Mouse (Mus musculus) hindbrain, embryonic 10.5 days (tissue): ENCODE measurements around the gene Dusp13. TPM values are rescaled to one million over a fixed set of nuclear protein-coding genes. Genes with fewer than 3 reads are reported as not detected.
A peak's percentile ranks its signal among the peaks of the same experiment; 100 is the strongest.

ENCODE experiments used
- DNase-seq: peaks from one replicate; pipeline ENCODE4 v3.0.0-alpha.2; 2017; ENCODE audit warnings: low spot score
- H3K27ac ChIP-seq: fragments of 300-500 bp; sonication (generic); 2 replicates; pipeline ENCODE4 v1.5.1; 2016; ENCODE audit warnings: mild to moderate bottlenecking, moderate library complexity
- H3K27me3 ChIP-seq: fragments of 300-500 bp; sonication (generic); 2 replicates; pipeline ENCODE4 v1.6.1; 2016; ENCODE audit warnings: mild to moderate bottlenecking; ENCODE audit not compliant: poor library complexity, insufficient read depth, severe bottlenecking
- H3K36me3 ChIP-seq: fragments of 300-500 bp; sonication (generic); 2 replicates; pipeline ENCODE4 v1.6.1; 2016; ENCODE audit warnings: mild to moderate bottlenecking, moderate library complexity
- H3K4me1 ChIP-seq: fragments of 300-500 bp; sonication (generic); replicated peaks from 2 replicates; pipeline ENCODE4 v1.6.1; 2016; ENCODE audit warnings: mild to moderate bottlenecking
- H3K4me3 ChIP-seq: fragments of 300-500 bp; sonication (generic); 2 replicates; pipeline ENCODE4 v1.5.1; 2016; ENCODE audit warnings: mild to moderate bottlenecking, moderate library complexity
- H3K9me3 ChIP-seq: fragments of 300-500 bp; sonication (generic); 2 replicates; pipeline ENCODE4 v1.6.1; 2016; ENCODE audit warnings: mild to moderate bottlenecking, moderate library complexity
- WGBS: fragments of 180-500 bp; shearing (Covaris S2); methylation state at CpG from one replicate; pipeline ENCODE4 v1.1.7; 2016; 5-methylcytosine and 5-hydroxymethylcytosine counted together
- polyA plus RNA-seq: library from polyadenylated mRNA; unstranded; fragments of >200 nt; fragmentation: Nextera tagmentation; extraction: Ambion mirVana; gene quantifications from 2 replicates; pipeline ENCODE4 v1.2.1, GENCODE M21; 2016

The Dusp13 gene
- polyA plus RNA-seq, 1 experiment from 2014 or later, result not detected

DNA sequence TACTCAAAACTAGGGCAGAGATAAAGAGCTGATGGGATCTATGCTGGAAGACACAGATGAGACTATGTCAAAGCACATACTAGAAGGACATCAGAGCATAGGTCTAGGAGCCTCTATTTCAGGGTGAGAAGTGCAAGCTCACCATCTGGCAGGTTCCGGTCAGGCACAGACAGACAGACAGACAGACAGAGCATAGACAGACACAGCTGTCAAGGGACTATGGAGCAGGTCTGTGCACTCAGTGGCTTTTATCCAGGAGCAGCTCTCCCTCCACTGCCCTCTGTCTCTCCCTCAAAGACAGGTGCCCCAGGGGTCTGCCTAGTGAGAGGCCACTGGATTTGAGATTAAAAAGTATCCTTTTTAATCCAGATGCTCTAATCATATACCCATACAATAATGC is 6.8 kb downstream of the Dusp13 start:
- H3K36me3 ChIP-seq, result no peaks in the 10 kb centered on the region
- H3K27me3 ChIP-seq, result 0 out of 2 replicates have a peak, but pooled peaks cover 8% of the 10 kb centered on the region
- 0 out of 2 replicates have a peak, but pooled peaks cover 2% of the 10 kb centered on the region for H3K4me1 ChIP-seq
- no peak for DNase-seq
- WGBS, result 94% methylated on average over 1 of the region's 1 CpGs
- H3K4me3 ChIP-seq, result no peak overlapping the region
- H3K27ac ChIP-seq, result no peak overlapping the region
- H3K9me3 ChIP-seq, result no peaks in the 10 kb centered on the region

DNA sequence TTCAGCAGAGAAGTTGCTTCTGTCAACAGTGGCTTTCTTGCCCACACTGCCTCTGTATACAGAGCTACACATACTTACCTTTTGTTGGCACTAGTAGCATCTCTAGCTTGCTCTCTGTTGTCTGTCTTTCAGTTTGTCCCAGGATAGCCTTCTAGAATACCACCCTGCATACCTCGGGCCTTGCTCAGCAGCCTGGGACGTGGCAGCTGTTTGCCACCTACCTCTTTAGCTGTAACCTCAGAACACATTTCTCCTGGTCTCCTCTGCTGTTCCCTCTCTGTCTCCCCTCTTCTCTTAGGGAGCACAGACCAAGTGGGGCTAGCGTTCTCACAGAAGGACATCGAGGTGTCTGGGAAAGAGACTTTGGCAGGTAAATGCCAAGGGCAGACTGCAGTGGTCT is 8.5 kb downstream of the Dusp13 start:
- 92% methylated on average over 4 of the region's 4 CpGs for WGBS
- H3K27me3 ChIP-seq, result 0 out of 2 replicates have a peak, but pooled peaks cover 8% of the 10 kb centered on the region
- DNase-seq, result no peak

DNA sequence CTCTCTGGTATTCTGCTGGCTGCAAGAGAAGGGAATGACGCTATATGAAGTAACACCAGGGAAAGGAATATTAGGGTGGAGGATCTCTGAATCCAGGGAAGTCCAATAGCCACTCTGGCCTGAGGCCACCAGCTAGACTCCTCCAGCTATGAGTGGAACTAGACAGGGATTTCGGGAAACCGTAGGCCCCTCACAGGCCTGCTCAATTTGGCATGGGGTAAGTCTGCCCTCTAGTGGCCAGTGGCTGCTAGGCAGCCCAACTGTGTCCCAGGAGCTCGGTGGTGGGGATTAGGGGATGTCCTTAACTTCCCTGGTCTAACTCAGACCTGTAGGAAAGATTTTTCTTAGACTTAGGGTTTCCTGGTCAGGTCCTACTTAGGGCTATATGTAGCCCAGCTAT is 9.2 kb downstream of the Dusp13 start:
- H3K27ac ChIP-seq, result no peak overlapping the region
- no peak overlapping the region for H3K4me3 ChIP-seq
- 12% methylated on average over 4 of the region's 4 CpGs for WGBS
- H3K36me3 ChIP-seq, result no peaks in the 10 kb centered on the region
- 0 out of 2 replicates have a peak, but pooled peaks cover 2% of the 10 kb centered on the region for H3K4me1 ChIP-seq
- H3K27me3 ChIP-seq, result 0 out of 2 replicates have a peak, but pooled peaks cover 8% of the 10 kb centered on the region
- peak; percentile 87 for DNase-seq
- no peaks in the 10 kb centered on the region for H3K9me3 ChIP-seq

More for the DNA sequence above, 8.5 kb downstream of the Dusp13 start:
- Histone ChIP-seq H3K36me3 (no peaks in the 10 kb centered on the region), H3K9me3 (no peaks in the 10 kb centered on the region), H3K27ac (no peak overlapping the region), H3K4me3 (no peak overlapping the region), H3K4me1 (0 out of 2 replicates have a peak, but pooled peaks cover 2% of the 10 kb centered on the region)

DNA sequence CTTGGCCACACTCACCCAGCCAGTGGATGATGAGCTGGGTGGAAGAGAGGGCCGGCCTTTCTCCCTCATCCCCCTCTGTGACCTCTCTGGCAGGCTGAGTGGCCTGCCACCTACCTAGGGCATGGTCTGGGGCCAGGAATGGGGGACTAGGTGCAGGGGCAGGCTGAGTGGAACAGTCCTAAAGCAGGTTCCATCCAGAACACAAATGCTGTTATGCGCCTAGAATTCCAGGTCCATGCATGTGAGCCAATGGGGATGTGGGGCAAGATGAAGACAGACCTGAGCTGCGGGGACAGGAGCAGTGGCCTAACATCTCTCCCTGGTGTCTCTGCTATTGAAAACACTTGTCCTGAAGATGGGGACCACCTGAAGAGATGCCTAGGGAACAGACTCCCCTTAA is 9.7 kb downstream of the Dusp13 start:
- 0 out of 2 replicates have a peak, but pooled peaks cover 2% of the 10 kb centered on the region for H3K4me1 ChIP-seq
- no peak for DNase-seq
- H3K36me3 ChIP-seq, result no peaks in the 10 kb centered on the region
- 91% methylated on average over 3 of the region's 3 CpGs for WGBS
- no peak overlapping the region for H3K4me3 ChIP-seq
- H3K27ac ChIP-seq, result no peak overlapping the region
- no peaks in the 10 kb centered on the region for H3K9me3 ChIP-seq
- 0 out of 2 replicates have a peak, but pooled peaks cover 8% of the 10 kb centered on the region for H3K27me3 ChIP-seq

DNA sequence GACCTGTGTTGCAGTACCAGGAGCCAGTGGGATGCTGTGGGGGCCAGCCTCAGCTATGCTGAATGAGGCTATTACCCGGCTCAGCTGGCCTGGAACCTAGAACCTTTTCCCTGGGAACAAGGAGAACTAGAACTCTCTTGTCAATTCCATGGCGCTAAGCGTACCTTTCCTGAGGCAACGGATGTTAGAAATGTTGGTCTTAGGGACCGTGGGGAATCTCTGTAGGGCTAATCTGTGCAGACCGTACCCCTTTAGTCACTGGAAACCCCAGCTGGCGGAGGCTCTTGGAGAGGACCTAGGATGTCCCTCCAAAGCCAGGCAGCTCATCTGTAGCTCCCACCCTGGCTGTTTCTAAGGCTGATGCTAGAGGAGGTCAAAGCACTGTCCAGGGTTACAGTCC is 10.6 kb downstream of the Dusp13 start:
- H3K4me1 ChIP-seq, result 0 out of 2 replicates have a peak, but pooled peaks cover 2% of the 10 kb centered on the region
- H3K27ac ChIP-seq, result no peak overlapping the region
- 95% methylated on average over 7 of the region's 7 CpGs for WGBS

DNA sequence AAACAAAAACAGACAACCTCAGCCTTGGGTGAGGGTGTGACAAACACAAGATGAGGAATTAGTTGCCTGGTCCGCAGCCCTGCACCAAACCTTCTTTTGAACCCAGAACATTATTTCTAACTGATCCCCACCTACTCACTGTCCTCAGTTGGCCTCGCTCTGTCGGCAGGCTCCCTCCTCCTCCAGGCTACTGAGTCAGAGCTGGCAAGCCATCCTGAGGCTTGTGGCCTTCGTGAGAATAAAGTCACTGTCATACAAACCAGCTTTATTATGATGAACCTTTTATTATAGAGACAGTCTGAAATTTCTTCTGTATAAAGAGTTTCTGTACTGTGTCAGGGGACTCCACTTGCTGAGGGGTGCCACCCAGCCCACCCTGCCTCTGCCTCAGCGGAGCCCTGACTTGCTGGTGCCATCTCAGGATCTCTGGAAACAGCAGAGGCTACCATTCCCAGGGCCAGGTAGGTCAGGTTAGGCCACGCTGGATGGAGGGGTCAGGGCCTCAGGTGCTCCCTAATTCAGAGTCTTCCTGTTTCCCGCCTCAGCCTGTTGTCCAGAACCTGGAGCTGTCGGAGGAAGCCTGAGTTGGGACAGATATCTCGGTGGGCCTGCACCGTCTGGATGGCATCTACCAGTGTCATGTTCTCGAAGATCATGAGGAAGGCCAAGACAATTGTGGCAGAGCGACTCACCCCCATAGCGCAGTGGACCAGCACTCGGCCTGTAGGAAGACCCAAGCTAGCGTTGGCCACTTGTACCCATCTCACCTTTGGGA is 17.7 kb downstream of the Dusp13 start:
- no peak overlapping the region for H3K4me3 ChIP-seq
- no peak for DNase-seq
- no peaks in the 10 kb centered on the region for H3K36me3 ChIP-seq
- WGBS, result 92% methylated on average over 15 of the region's 15 CpGs
- 0 out of 2 replicates have a peak, but pooled peaks cover 6% of the 10 kb centered on the region for H3K9me3 ChIP-seq
- no peaks in the 10 kb centered on the region for H3K4me1 ChIP-seq
- no peak overlapping the region for H3K27ac ChIP-seq
- no peaks in the 10 kb centered on the region for H3K27me3 ChIP-seq

More for the DNA sequence above, 10.6 kb downstream of the Dusp13 start:
- no peaks in the 10 kb centered on the region for H3K9me3 ChIP-seq
- no peak for DNase-seq
- 0 out of 2 replicates have a peak, but pooled peaks cover 8% of the 10 kb centered on the region for H3K27me3 ChIP-seq
- no peak overlapping the region for H3K4me3 ChIP-seq
- no peaks in the 10 kb centered on the region for H3K36me3 ChIP-seq

DNA sequence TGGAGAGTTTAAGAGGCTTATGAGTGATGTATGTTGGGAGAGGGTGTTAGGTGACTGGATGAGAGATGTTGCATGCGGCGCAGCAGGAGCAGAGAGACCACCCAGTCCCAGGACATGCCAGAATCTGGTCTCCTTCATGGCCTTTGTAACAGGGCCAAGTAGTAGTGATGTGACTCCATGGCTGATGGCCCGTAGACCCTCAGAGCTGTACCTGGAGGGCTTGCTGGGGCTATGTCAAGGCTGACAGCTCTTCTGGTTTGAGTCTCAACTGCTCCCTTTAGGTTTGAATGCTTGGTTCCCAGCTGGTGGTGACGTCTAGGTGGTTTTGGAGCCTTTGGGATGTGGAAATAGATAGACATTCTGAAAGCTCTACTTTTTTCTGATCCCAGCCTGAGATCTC is 21.0 kb downstream of the Dusp13 start:
- H3K36me3 ChIP-seq, result no peaks in the 10 kb centered on the region
- 0 out of 2 replicates have a peak, but pooled peaks cover 6% of the 10 kb centered on the region for H3K9me3 ChIP-seq
- no peaks in the 10 kb centered on the region for H3K4me1 ChIP-seq
- 92% methylated on average over 4 of the region's 4 CpGs for WGBS
- no peak overlapping the region for H3K27ac ChIP-seq
- H3K27me3 ChIP-seq, result no peaks in the 10 kb centered on the region
- no peak overlapping the region for H3K4me3 ChIP-seq
- DNase-seq, result no peak

DNA sequence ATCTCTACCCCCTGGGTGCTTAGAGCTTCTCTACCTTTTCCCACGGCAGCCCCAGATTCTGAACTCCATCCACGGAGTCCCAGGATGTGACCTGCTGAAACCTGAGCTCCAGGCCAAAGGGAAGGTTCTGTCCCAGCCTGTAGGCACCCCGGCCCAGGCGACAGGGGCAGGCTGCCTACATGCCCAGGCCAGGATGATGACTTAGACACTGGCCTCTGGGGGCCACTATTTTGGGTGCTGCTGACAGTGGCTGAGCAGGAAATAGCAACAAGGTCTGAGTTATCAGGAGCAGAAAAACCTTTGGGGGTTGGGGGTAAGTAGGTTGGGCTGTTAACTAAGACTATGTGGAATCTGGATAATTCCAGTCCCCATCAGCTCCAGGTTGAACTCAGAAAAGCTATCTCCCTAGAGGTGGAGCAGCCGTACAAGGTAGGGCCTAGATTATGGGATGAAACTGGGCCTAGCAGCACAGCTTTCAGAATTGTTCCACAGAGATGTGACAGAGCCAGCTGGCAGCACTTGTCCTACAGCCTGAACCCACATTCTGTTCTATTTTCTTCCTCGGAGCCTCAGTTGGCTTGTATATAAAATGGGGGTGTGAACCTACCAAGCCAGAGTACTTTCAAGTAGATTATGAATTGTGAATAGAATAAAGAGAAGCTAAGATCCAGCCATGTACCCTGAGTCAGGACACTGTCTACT is 21.8 kb downstream of the Dusp13 start:
- Histone ChIP-seq H3K4me3 (no peak overlapping the region), H3K36me3 (no peaks in the 10 kb centered on the region), H3K9me3 (0 out of 2 replicates have a peak, but pooled peaks cover 6% of the 10 kb centered on the region), H3K27ac (no peak overlapping the region), H3K27me3 (no peaks in the 10 kb centered on the region), H3K4me1 (no peaks in the 10 kb centered on the region)
- DNase-seq, result no peak
- 80% methylated on average over 6 of the region's 6 CpGs for WGBS

DNA sequence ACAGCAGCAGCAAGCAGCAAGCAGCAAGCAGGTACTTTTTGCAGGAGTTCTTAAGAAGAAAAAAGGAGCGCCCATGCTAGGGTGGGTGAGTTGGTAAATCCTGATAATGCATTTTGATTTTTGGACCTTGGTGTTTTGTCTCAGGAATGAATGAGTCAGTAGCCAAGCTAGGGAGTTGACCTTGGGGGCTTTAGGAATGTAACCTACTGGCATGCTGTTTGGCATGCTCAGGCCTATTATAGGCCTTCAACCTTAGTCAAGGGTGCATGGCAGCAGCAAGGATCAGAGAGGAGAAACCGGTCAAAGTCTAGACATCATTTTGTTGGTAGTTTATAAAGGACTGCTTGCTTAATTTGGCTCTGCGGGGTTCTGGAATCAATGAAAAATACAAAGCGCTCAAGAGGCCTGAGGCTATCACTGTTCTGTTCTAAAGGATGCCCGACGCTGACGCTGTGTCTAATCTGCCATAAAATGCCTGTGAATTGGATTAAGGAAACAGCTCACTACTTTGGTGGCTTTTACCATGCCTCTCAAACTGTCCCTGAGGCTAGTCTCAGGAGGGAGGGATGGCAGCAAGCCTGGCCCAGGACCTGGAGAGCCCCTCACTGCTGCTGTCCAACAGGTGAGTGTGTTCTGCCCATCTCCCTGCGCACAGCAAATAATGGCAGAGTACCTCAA is 28.8 kb downstream of the Dusp13 start:
- peaks cover 11% of the 10 kb centered on the region for H3K4me1 ChIP-seq
- peaks cover 4% of the 10 kb centered on the region; the same call in 1 of the 2 replicates for H3K9me3 ChIP-seq
- H3K4me3 ChIP-seq, result no peak overlapping the region
- H3K27me3 ChIP-seq, result no peaks in the 10 kb centered on the region
- H3K27ac ChIP-seq, result no peak overlapping the region
- no peaks in the 10 kb centered on the region for H3K36me3 ChIP-seq
- WGBS, result 71% methylated on average over 8 of the region's 8 CpGs
- DNase-seq, result no peak

DNA sequence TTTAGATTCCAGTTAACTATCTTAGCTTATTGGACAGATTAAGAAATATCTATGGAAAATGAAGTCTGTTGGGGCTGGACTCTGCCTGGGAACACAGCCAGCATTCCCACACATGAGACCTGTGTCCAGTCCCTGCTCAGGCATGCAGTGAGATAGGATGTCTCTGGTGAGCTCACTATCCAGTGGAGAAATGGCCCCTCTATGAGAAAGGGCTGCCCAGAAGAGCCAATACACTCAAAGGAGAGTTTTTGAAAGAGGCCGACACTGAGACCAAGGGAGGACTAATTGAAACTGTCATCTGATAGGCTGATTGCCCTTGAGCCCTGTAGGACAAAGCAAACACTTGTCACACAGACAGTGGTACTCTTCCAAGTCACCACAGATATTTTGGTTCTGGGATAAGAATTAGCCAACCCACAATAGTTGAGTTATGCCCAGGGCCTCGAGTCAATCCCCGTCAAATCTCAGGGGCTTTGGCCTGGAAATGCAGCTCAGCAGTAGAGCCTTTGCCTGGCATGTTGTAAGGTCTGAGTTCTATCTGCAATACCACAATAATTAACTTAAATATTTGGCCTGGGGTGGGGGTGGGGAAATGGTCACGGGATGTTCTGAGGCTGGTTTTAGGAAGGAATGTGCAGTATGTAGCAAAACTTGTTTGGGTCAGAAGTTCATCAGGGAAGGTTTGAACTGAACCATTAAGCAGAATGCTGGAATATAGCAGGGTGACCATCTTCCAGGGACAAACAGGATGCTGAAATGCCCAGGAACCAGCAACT is 30.4 kb downstream of the Dusp13 start:
- Histone ChIP-seq H3K4me3 (no peak overlapping the region), H3K27ac (no peak overlapping the region), H3K27me3 (no peaks in the 10 kb centered on the region), H3K4me1 (peaks cover 11% of the 10 kb centered on the region), H3K36me3 (no peaks in the 10 kb centered on the region), H3K9me3 (peaks cover 4% of the 10 kb centered on the region; the same call in 1 of the 2 replicates)
- DNase-seq, result no peak
- 59% methylated on average over 4 of the region's 4 CpGs for WGBS

DNA sequence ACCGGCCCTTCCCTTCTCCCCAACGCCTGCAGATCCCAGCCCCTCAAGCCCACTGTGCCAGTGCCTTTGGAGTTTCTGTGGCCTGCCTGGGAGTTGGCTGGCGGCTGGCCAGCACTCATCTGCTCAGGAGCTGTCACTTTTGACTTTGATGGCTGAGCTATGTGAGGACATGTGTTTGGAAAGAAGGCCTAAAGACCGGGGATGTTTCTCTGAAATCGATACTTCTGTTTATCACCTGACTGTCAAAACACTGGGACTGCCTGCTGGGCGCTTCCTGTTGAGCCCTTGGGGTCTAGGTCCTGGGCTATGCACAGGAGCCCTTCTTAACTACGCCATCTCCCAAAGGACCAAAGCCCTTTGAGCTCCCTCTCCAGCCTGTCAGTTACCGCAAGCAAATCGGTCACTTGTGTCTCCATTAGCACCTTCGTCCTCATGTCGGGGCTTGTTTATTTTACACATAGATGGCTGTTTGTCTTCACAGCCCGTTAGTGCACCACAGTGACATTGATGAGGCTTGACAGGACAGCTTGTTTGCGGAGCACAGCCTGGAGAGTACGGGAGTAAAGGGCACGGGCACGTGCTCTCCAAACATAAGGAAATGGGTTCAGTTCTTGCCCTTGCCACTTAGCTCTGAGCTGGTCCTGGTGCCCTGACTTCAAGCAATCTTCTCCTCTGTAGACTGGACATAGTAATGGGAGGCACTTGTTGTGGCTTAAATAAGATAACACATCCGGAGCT is 31.2 kb downstream of the Dusp13 start:
- Histone ChIP-seq H3K36me3 (no peaks in the 10 kb centered on the region), H3K27me3 (no peaks in the 10 kb centered on the region), H3K4me3 (no peak overlapping the region), H3K27ac (peak overlapping the region; percentile 30; the same call in 1 of the 2 replicates), H3K9me3 (peaks cover 4% of the 10 kb centered on the region; the same call in 1 of the 2 replicates), H3K4me1 (peaks cover 11% of the 10 kb centered on the region)
- DNase-seq, result peak; percentile 53
- 48% methylated on average over 17 of the region's 17 CpGs for WGBS
